Mouse (Mus musculus) CD4-positive, CD25-positive, alpha-beta regulatory T cell, adult 9 weeks (primary cell): ENCODE data around the gene Scgb1b27. TPM values are rescaled to one million over a fixed set of nuclear protein-coding genes. Genes with fewer than 3 reads are reported as not detected.

ENCODE experiments used
- polyA plus RNA-seq: library from polyadenylated mRNA; unstranded; fragments of 100-300 nt; shearing (Covaris generic); gene quantifications from one replicate; pipeline ENCODE4 v1.2.1, GENCODE M21; 2017

Gene Scgb1b27
- polyA plus RNA-seq, result not detected

GRCm38 (mm10) chr7:34021183-34021582 is at the start of gene Scgb1b27:
Gene Scgb1b27, plus strand, starts transcription at chr7:34021483.

GRCm38 (mm10) chr7:34013842-34014241 is 7.4 kb upstream of the Scgb1b27 start, which contains the start of gene Scgb2b27:
Gene Scgb2b27, minus strand, starts transcription at chr7:34013942.

Other genes starting within 250 kb of the Scgb1b27 start
- gene Scgb2b26, start 76.4 kb upstream of the Scgb1b27 start, polyA plus RNA-seq, result not detected
- not detected for gene Scgb2b27, start 7.5 kb upstream of the Scgb1b27 start, polyA plus RNA-seq
- not detected for gene Scgb1b30, start 73.9 kb downstream of the Scgb1b27 start, polyA plus RNA-seq
- gene Wtip, start 111.8 kb downstream of the Scgb1b27 start, polyA plus RNA-seq, result not detected
- gene Uba2, start 148.1 kb downstream of the Scgb1b27 start, polyA plus RNA-seq, result 135 TPM
- 43.5 TPM for gene Pdcd2l, start 175.2 kb downstream of the Scgb1b27 start, polyA plus RNA-seq
- 358 TPM for gene Gpi1, start 208.9 kb downstream of the Scgb1b27 start, polyA plus RNA-seq
- 0.74 TPM for gene Gm6096, start 229.6 kb downstream of the Scgb1b27 start, polyA plus RNA-seq